Mouse (Mus musculus) lung, postnatal 0 days (tissue): ENCODE results near the gene Zfp46.

Source experiments
- CTCF ChIP-seq: IDR thresholded peaks from 2 replicates; pipeline ENCODE4 v1.5.1; 2016; ENCODE audit warnings: antibody characterized with exemption, mild to moderate bottlenecking
- EP300 ChIP-seq: IDR thresholded peaks from 2 replicates; pipeline ENCODE4 v1.6.1; 2016; ENCODE audit warnings: antibody characterized with exemption, mild to moderate bottlenecking, control low read depth

- TF ChIP-seq CTCF (no peak), EP300 (no peak)
Observed at GRCm38 (mm10) chr4:136283783-136284182, 700 bp upstream of the Zfp46 start.
